Mouse (Mus musculus): ENCODE data around the gene Themis3. TPM values are rescaled to one million over a fixed set of nuclear protein-coding genes. Genes with fewer than 3 reads are reported as not detected.
"Not testable (repeated sequence)": the region's sequence is repeated elsewhere in the genome, so short reads cannot be mapped to it uniquely, and the experiment has no call there.

The Themis3 gene
- polyA plus RNA-seq, 1 experiment, result not detected

- no peaks in the 10 kb centered on the region for H3K4me1 ChIP-seq (ENCODE audit: control insufficient read depth)
- no peaks in the 10 kb centered on the region for H3K27me3 ChIP-seq (ENCODE audit: control insufficient read depth)
- H3K9me3 ChIP-seq (ENCODE audit: control insufficient read depth, low read length), result peaks cover 10% of the 10 kb centered on the region
These were observed 30.2 kb downstream of the Themis3 start for GRCm38 (mm10) chr17:66564213-66564612.

GRCm38 (mm10) chr17:66563551-66563950 lies 30.9 kb downstream of the Themis3 start:
- no peak for TF ChIP-seq TAL1 (IDR thresholded peaks at IDR 0.05; ENCODE audit: low read length)
- TF ChIP-seq GATA1 (IDR thresholded peaks at IDR 0.05; ENCODE audit: low read length), result no peak
- Histone ChIP-seq H3K4me3 (replicated peaks) (no peak overlapping the region), H3K4me1 (ENCODE audit: control insufficient read depth) (no peaks in the 10 kb centered on the region), H3K27me3 (ENCODE audit: control insufficient read depth) (no peaks in the 10 kb centered on the region), H3K9me3 (ENCODE audit: control insufficient read depth, low read length) (peaks cover 10% of the 10 kb centered on the region), H3K36me3 (ENCODE audit: control insufficient read depth) (no peaks in the 10 kb centered on the region)

More at GRCm38 (mm10) chr17:66564213-66564612, 30.2 kb downstream of the Themis3 start:
- Histone ChIP-seq H3K4me3 (replicated peaks) (no peak overlapping the region), H3K36me3 (ENCODE audit: control insufficient read depth) (no peaks in the 10 kb centered on the region)
- TF ChIP-seq TAL1 (IDR thresholded peaks at IDR 0.05; ENCODE audit: low read length), result no peak
- TF ChIP-seq GATA1 (IDR thresholded peaks at IDR 0.05; ENCODE audit: low read length), result no peak

GRCm38 (mm10) chr17:66561380-66561779 lies 33.0 kb downstream of the Themis3 start:
- Histone ChIP-seq H3K36me3 (ENCODE audit: control insufficient read depth) (no peaks in the 10 kb centered on the region), H3K9me3 (ENCODE audit: control insufficient read depth, low read length) (peaks cover 12% of the 10 kb centered on the region), H3K27me3 (ENCODE audit: control insufficient read depth) (no peaks in the 10 kb centered on the region), H3K4me1 (ENCODE audit: control insufficient read depth) (no peaks in the 10 kb centered on the region), H3K4me3 (replicated peaks) (no peak overlapping the region)
- TF ChIP-seq TAL1 (IDR thresholded peaks at IDR 0.05; ENCODE audit: low read length) (no peak), GATA1 (IDR thresholded peaks at IDR 0.05; ENCODE audit: low read length) (no peak)

GRCm38 (mm10) chr17:66558404-66559317 lies 35.8 kb downstream of the Themis3 start:
- no peaks in the 10 kb centered on the region for H3K36me3 ChIP-seq (ENCODE audit: control insufficient read depth)
- peaks cover 9% of the 10 kb centered on the region; the same call in 1 of the 2 replicates for H3K9me3 ChIP-seq (ENCODE audit: control insufficient read depth, low read length)
- no peaks in the 10 kb centered on the region for H3K27me3 ChIP-seq (ENCODE audit: control insufficient read depth)
- H3K4me1 ChIP-seq (ENCODE audit: control insufficient read depth), result no peaks in the 10 kb centered on the region
- TF ChIP-seq TAL1 (IDR thresholded peaks at IDR 0.05; ENCODE audit: low read length), result no peak
- no peak for TF ChIP-seq GATA1 (IDR thresholded peaks at IDR 0.05; ENCODE audit: low read length)
- no peak overlapping the region for H3K4me3 ChIP-seq (replicated peaks)

- H3K4me1 ChIP-seq (ENCODE audit: control insufficient read depth), result no peaks in the 10 kb centered on the region
- H3K4me3 ChIP-seq (replicated peaks), result no peak overlapping the region
- no peak for TF ChIP-seq GATA1 (IDR thresholded peaks at IDR 0.05; ENCODE audit: low read length)
- no peak for TF ChIP-seq TAL1 (IDR thresholded peaks at IDR 0.05; ENCODE audit: low read length)
- H3K36me3 ChIP-seq (ENCODE audit: control insufficient read depth), result no peaks in the 10 kb centered on the region
- H3K9me3 ChIP-seq (ENCODE audit: control insufficient read depth, low read length), result peaks cover 20% of the 10 kb centered on the region
- H3K27me3 ChIP-seq (ENCODE audit: control insufficient read depth), result no peaks in the 10 kb centered on the region
These were observed 41.7 kb downstream of the Themis3 start for GRCm38 (mm10) chr17:66552690-66553089.

- Histone ChIP-seq H3K4me3 (replicated peaks) (no peak overlapping the region), H3K36me3 (ENCODE audit: control insufficient read depth) (no peaks in the 10 kb centered on the region), H3K27me3 (ENCODE audit: control insufficient read depth) (no peaks in the 10 kb centered on the region), H3K4me1 (ENCODE audit: control insufficient read depth) (no peaks in the 10 kb centered on the region), H3K9me3 (ENCODE audit: control insufficient read depth, low read length) (peaks cover 17% of the 10 kb centered on the region)
- TF ChIP-seq TAL1 (IDR thresholded peaks at IDR 0.05; ENCODE audit: low read length), result no peak
These were observed 43.9 kb downstream of the Themis3 start for GRCm38 (mm10) chr17:66550486-66550885.

GRCm38 (mm10) chr17:66532285-66532684 lies 62.1 kb downstream of the Themis3 start:
- TF ChIP-seq GATA1 (IDR thresholded peaks at IDR 0.05; ENCODE audit: low read length) (no peak), TAL1 (IDR thresholded peaks at IDR 0.05; ENCODE audit: low read length) (no peak)
- peaks cover 10% of the 10 kb centered on the region; the same call in 1 of the 2 replicates for H3K9me3 ChIP-seq (ENCODE audit: control insufficient read depth, low read length)

GRCm38 (mm10) chr17:66523396-66523795 lies 71.0 kb downstream of the Themis3 start:
- no peak overlapping the region for H3K4me3 ChIP-seq (replicated peaks)
- H3K9me3 ChIP-seq (ENCODE audit: control insufficient read depth, low read length), result no peaks in the 10 kb centered on the region
- no peak for TF ChIP-seq GATA1 (IDR thresholded peaks at IDR 0.05; ENCODE audit: low read length)
- no peak for TF ChIP-seq TAL1 (IDR thresholded peaks at IDR 0.05; ENCODE audit: low read length)
- no peaks in the 10 kb centered on the region; the same call in 1 of the 2 replicates for H3K27me3 ChIP-seq (ENCODE audit: control insufficient read depth)
- H3K4me1 ChIP-seq (ENCODE audit: control insufficient read depth), result peaks cover 16% of the 10 kb centered on the region
- no peaks in the 10 kb centered on the region for H3K36me3 ChIP-seq (ENCODE audit: control insufficient read depth)

More at GRCm38 (mm10) chr17:66532285-66532684, 62.1 kb downstream of the Themis3 start:
- Histone ChIP-seq H3K4me1 (ENCODE audit: control insufficient read depth) (no peaks in the 10 kb centered on the region), H3K4me3 (replicated peaks) (no peak overlapping the region), H3K27me3 (ENCODE audit: control insufficient read depth) (no peaks in the 10 kb centered on the region), H3K36me3 (ENCODE audit: control insufficient read depth) (no peaks in the 10 kb centered on the region)

GRCm38 (mm10) chr17:66522631-66523030 lies 71.8 kb downstream of the Themis3 start:
- not testable (repeated sequence) for H3K9me3 ChIP-seq (ENCODE audit: control insufficient read depth, low read length); H3K36me3 ChIP-seq (ENCODE audit: control insufficient read depth); H3K4me3 ChIP-seq (replicated peaks); H3K27me3 ChIP-seq (ENCODE audit: control insufficient read depth)
- peaks cover 20% of the 10 kb centered on the region for H3K4me1 ChIP-seq (ENCODE audit: control insufficient read depth)

Data from erythroblast, embryonic 14.5 days (primary cell).